Mouse (Mus musculus) lung, adult 2 months (tissue): ENCODE measurements at regions not wholly inside any gene's neighbourhood (a gene's known extent, or its start where the extent isn't known, plus 50 kb on each side); places are given as distances from the start of the nearest gene placed in this dataset.

Experiments used
- CTCF ChIP-seq: fragments of 200-500 bp; IDR thresholded peaks from 2 replicates; pipeline ENCODE4 v1.5.1; 2011; ENCODE audit warnings: mild to moderate bottlenecking, low read length, control low read depth; ENCODE audit not compliant: insufficient read depth
- POLR2A ChIP-seq: fragments of 200-500 bp; IDR thresholded peaks from 2 replicates; pipeline ENCODE4 v1.6.1; 2011; ENCODE audit warnings: low read depth, mild to moderate bottlenecking, control low read depth, low read length, borderline replicate concordance; ENCODE audit errors: extremely low read depth

DNA sequence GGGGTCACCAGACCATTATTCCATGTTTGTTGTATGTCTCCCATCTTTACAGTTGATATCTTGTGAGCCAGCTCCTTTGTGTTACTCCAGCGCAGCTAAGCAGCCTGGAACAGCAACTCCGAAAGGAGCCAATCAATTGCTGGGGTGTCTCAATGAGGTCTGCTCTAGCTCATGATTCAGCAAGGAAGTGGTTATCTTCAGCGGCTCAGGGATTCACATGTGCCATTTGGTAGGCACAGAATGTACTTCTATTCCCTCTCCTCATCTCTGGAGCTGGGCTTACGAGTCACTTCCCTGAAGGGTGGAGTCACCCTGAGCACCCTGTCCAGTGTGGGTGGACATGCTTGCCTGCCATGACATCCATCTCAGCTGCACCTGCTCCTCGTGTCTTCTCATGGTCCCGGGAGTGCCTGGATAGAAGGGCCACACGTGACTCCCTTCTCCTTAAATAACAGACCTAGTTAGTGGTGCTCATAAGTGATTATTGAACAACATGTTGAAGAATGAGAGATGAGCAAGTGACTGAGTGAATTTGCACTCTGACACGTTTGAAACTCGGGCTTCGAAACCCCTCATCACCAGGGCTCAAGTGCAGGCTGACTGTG is 190.3 kb upstream of the Zfp618 start:
- TF ChIP-seq POLR2A (no peak), CTCF (no peak)
